Mouse (Mus musculus): ENCODE results near the gene Ift46. TPM values are rescaled to one million over a fixed set of nuclear protein-coding genes. Genes with fewer than 3 reads are reported as not detected.
A peak's percentile ranks its signal among the peaks of the same experiment; 100 is the strongest.

Ift46 gene
- polyA plus RNA-seq, 1 experiment: 42.2 TPM

GRCm38 (mm10) chr9:44772750-44773651, 5.3 kb downstream of the Ift46 start:
- Histone ChIP-seq H3K4me3 (replicated peaks; ENCODE audit: control insufficient read depth, low read depth, low read length) (peak overlapping the region; percentile 89), H3K27ac (ENCODE audit: control insufficient read depth, insufficient read depth, low read depth, low read length, poor library complexity) (peak overlapping the region; percentile 14; the same call in 1 of the 2 replicates), H3K4me1 (ENCODE audit: control insufficient read depth, insufficient read depth, low read length) (peaks cover 2% of the 10 kb centered on the region; the same call in 1 of the 2 replicates)
- under 1% methylated on average over 41 of the region's 41 CpGs for WGBS
- TF ChIP-seq POLR2A (IDR thresholded peaks at IDR 0.05; ENCODE audit: borderline replicate concordance, control insufficient read depth, low read depth, low read length) (peak; percentile 56; the same call in 1 of the 2 replicates), CTCF (IDR thresholded peaks at IDR 0.05; ENCODE audit: control insufficient read depth, insufficient read depth, low read length) (peak; percentile 76)

GRCm38 (mm10) chr9:44792842-44793241, 25.1 kb downstream of the Ift46 start:
- Histone ChIP-seq H3K4me3 (replicated peaks; ENCODE audit: control insufficient read depth, low read depth, low read length) (no peak overlapping the region), H3K27ac (ENCODE audit: control insufficient read depth, insufficient read depth, low read depth, low read length, poor library complexity) (no peak overlapping the region), H3K4me1 (ENCODE audit: control insufficient read depth, insufficient read depth, low read length) (no peaks in the 10 kb centered on the region)
- TF ChIP-seq POLR2A (IDR thresholded peaks at IDR 0.05; ENCODE audit: borderline replicate concordance, control insufficient read depth, low read depth, low read length) (no peak), CTCF (IDR thresholded peaks at IDR 0.05; ENCODE audit: control insufficient read depth, insufficient read depth, low read length) (no peak)
- WGBS: 84% methylated on average over 9 of the region's 9 CpGs

GRCm38 (mm10) chr9:44798298-44798697, 30.6 kb downstream of the Ift46 start:
- Histone ChIP-seq H3K4me3 (replicated peaks; ENCODE audit: control insufficient read depth, low read depth, low read length) (no peak overlapping the region), H3K4me1 (ENCODE audit: control insufficient read depth, insufficient read depth, low read length) (no peaks in the 10 kb centered on the region), H3K27ac (ENCODE audit: control insufficient read depth, insufficient read depth, low read depth, low read length, poor library complexity) (no peak overlapping the region)
- TF ChIP-seq CTCF (IDR thresholded peaks at IDR 0.05; ENCODE audit: control insufficient read depth, insufficient read depth, low read length) (no peak), POLR2A (IDR thresholded peaks at IDR 0.05; ENCODE audit: borderline replicate concordance, control insufficient read depth, low read depth, low read length) (no peak)
- WGBS: 70% methylated on average over 7 of the region's 7 CpGs

- Histone ChIP-seq H3K4me1 (ENCODE audit: control insufficient read depth, insufficient read depth, low read length) (no peaks in the 10 kb centered on the region), H3K4me3 (replicated peaks; ENCODE audit: control insufficient read depth, low read depth, low read length) (peak within 1 kb of the TSS; percentile 56), H3K27ac (ENCODE audit: control insufficient read depth, insufficient read depth, low read depth, low read length, poor library complexity) (no peak within 1 kb of the TSS; the same call in 1 of the 2 replicates)
- WGBS: under 1% methylated on average over 75 of the region's 75 CpGs
- TF ChIP-seq CTCF (IDR thresholded peaks at IDR 0.05; ENCODE audit: control insufficient read depth, insufficient read depth, low read length) (no peak), POLR2A (IDR thresholded peaks at IDR 0.05; ENCODE audit: borderline replicate concordance, control insufficient read depth, low read depth, low read length) (no peak; the same call in 1 of the 2 replicates)
These were observed 31.6 kb downstream of the Ift46 start, which contains the start of gene Tmem25 for GRCm38 (mm10) chr9:44799102-44799957. Tmem25 (minus strand) TSS chr9:44799307.

GRCm38 (mm10) chr9:44799958-44800324, 32.2 kb downstream of the Ift46 start:
- no peak overlapping the region for H3K27ac ChIP-seq (ENCODE audit: control insufficient read depth, insufficient read depth, low read depth, low read length, poor library complexity)
- 31% methylated on average over 9 of the region's 9 CpGs for WGBS
- no peak overlapping the region for H3K4me3 ChIP-seq (replicated peaks; ENCODE audit: control insufficient read depth, low read depth, low read length)
- no peak for TF ChIP-seq POLR2A (IDR thresholded peaks at IDR 0.05; ENCODE audit: borderline replicate concordance, control insufficient read depth, low read depth, low read length)
- TF ChIP-seq CTCF (IDR thresholded peaks at IDR 0.05; ENCODE audit: control insufficient read depth, insufficient read depth, low read length): no peak
- no peaks in the 10 kb centered on the region for H3K4me1 ChIP-seq (ENCODE audit: control insufficient read depth, insufficient read depth, low read length)

DNA sequence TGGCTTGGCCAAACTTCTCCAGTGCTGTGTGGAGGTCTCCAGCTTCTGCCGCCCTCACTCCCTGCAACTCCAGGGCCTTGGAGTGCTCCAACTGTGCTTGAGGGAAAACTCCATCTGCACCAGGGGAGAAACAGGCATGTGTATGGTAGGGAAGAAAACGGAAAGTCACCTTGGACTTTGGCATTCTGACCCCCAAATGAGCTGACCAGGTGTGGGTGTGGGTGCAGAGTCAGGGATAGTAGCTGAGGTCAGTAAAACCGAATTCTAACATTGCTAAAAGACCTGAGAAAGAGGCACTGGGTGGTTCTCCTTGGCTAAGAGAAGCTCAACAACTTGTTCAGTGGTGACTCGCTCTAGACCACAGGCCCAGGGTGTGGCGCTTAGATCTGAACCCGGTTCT, 34.0 kb downstream of the Ift46 start:
- TF ChIP-seq CTCF (IDR thresholded peaks at IDR 0.05; ENCODE audit: control insufficient read depth, insufficient read depth, low read length) (no peak), POLR2A (IDR thresholded peaks at IDR 0.05; ENCODE audit: borderline replicate concordance, control insufficient read depth, low read depth, low read length) (no peak)
- H3K4me1 ChIP-seq (ENCODE audit: control insufficient read depth, insufficient read depth, low read length): no peaks in the 10 kb centered on the region
- WGBS: 61% methylated on average over 6 of the region's 6 CpGs
- H3K27ac ChIP-seq (ENCODE audit: control insufficient read depth, insufficient read depth, low read depth, low read length, poor library complexity): no peak overlapping the region
- no peak overlapping the region for H3K4me3 ChIP-seq (replicated peaks; ENCODE audit: control insufficient read depth, low read depth, low read length)

DNA sequence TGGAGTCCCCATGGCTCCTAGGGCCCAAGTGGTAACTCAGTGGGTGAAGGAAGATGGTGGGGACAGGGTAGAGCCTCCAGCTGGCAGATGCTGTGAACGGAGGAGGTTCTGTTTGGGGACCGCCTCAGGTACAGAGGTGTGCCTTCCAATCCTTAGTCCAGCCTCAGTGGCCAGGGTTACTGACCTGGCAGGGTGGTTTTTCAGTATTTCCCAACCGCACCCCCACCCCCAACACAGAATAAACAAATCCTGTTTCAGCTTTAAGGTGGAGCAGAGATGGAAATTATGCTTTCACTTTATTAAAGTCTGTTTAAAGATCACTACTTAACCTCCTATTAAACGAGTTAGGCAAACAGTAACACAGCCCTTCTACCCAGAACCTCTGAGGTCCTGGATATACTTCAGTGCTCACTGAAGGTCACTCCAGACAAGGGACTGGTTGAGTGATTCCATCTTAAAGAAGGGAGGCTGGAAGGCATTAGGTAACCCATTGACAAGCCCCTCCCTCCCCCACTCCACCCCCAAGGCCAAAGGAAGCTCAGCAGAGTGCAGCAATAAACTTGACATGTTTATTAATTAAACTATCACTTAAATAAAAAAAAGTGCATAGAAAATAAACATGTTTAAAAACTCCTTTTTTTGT, 35.2 kb downstream of the Ift46 start, which contains the start of gene Ttc36:
Ttc36 (minus strand) TSS at position 265 of the 643 bp plus-strand sequence.
- WGBS: 68% methylated on average over 4 of the region's 4 CpGs
- Histone ChIP-seq H3K4me1 (ENCODE audit: control insufficient read depth, insufficient read depth, low read length) (no peaks in the 10 kb centered on the region), H3K27ac (ENCODE audit: control insufficient read depth, insufficient read depth, low read depth, low read length, poor library complexity) (no peak within 1 kb of the TSS), H3K4me3 (replicated peaks; ENCODE audit: control insufficient read depth, low read depth, low read length) (no peak within 1 kb of the TSS)
- TF ChIP-seq POLR2A (IDR thresholded peaks at IDR 0.05; ENCODE audit: borderline replicate concordance, control insufficient read depth, low read depth, low read length): no peak
- TF ChIP-seq CTCF (IDR thresholded peaks at IDR 0.05; ENCODE audit: control insufficient read depth, insufficient read depth, low read length): no peak
